Mouse (Mus musculus): Measurements from ENCODE around the gene Fam3a. TPM values are rescaled to one million over a fixed set of nuclear protein-coding genes. Genes with fewer than 3 reads are reported as not detected.
"Not testable (repeated sequence)": the region's sequence is repeated elsewhere in the genome, so short reads cannot be mapped to it uniquely, and the experiment has no call there.

Fam3a gene
- polyA plus RNA-seq, 1 experiment from 2014 or later: 30.5 TPM

- Histone ChIP-seq H3K4me2 (no peak overlapping the region), H3K9me3 (no peaks in the 10 kb centered on the region), H3K4me1 (replicated peaks) (no peaks in the 10 kb centered on the region), H3K27me3 (no peaks in the 10 kb centered on the region), H3K9ac (replicated peaks) (no peak overlapping the region), H3K27ac (no peak overlapping the region), H3K4me3 (replicated peaks) (no peak overlapping the region), H3K36me3 (no peaks in the 10 kb centered on the region)
- no peak for ATAC-seq (ENCODE audit: insufficient number of reproducible peaks, insufficient read depth, low FRiP score, low TSS enrichment, low read depth)
- 85% methylated on average over 3 of the region's 3 CpGs for WGBS
Measured at GRCm38 (mm10) chrX:74400136-74400535, 7.1 kb upstream of the Fam3a start.

- no peak overlapping the region for H3K4me2 ChIP-seq
- H3K9ac ChIP-seq (replicated peaks): no peak overlapping the region
- peaks cover 28% of the 10 kb centered on the region; the same call in 1 of the 2 replicates for H3K36me3 ChIP-seq
- no peak overlapping the region for H3K27ac ChIP-seq
- H3K27me3 ChIP-seq: no peaks in the 10 kb centered on the region
- no peak for ATAC-seq (ENCODE audit: insufficient number of reproducible peaks, insufficient read depth, low FRiP score, low TSS enrichment, low read depth)
- no peaks in the 10 kb centered on the region for H3K4me1 ChIP-seq (replicated peaks)
- H3K4me3 ChIP-seq (replicated peaks): no peak overlapping the region
- no peaks in the 10 kb centered on the region for H3K9me3 ChIP-seq
Measured at GRCm38 (mm10) chrX:74388153-74388552, 4.9 kb downstream of the Fam3a start.

- 81% methylated on average over 2 of the region's 2 CpGs for WGBS
- H3K4me3 ChIP-seq (replicated peaks): no peak overlapping the region
- H3K27ac ChIP-seq: no peak overlapping the region
- no peak overlapping the region for H3K9ac ChIP-seq (replicated peaks)
- no peak overlapping the region for H3K4me2 ChIP-seq
- H3K9me3 ChIP-seq: no peaks in the 10 kb centered on the region
- no peaks in the 10 kb centered on the region for H3K4me1 ChIP-seq (replicated peaks)
- H3K27me3 ChIP-seq: no peaks in the 10 kb centered on the region
- H3K36me3 ChIP-seq: peaks cover 28% of the 10 kb centered on the region; the same call in 1 of the 2 replicates
- no peak for ATAC-seq (ENCODE audit: insufficient number of reproducible peaks, insufficient read depth, low FRiP score, low TSS enrichment, low read depth)
Measured at GRCm38 (mm10) chrX:74384451-74384850, 8.6 kb downstream of the Fam3a start.

GRCm38 (mm10) chrX:74372888-74373549 lies 20.1 kb downstream of the Fam3a start, which contains the start of the genes Ubl4a and Slc10a3:
Ubl4a (minus strand) TSS chrX:74373218.
Slc10a3 (minus strand) TSS chrX:74373349.
- Histone ChIP-seq H3K36me3 (peaks cover 9% of the 10 kb centered on the region; the same call in 1 of the 2 replicates), H3K27me3 (no peaks in the 10 kb centered on the region), H3K4me2 (peak within 1 kb of the TSS; percentile 60), H3K9me3 (no peaks in the 10 kb centered on the region), H3K27ac (no peak within 1 kb of the TSS), H3K4me1 (replicated peaks) (no peaks in the 10 kb centered on the region), H3K4me3 (replicated peaks) (peak within 1 kb of the TSS; percentile 48), H3K9ac (replicated peaks) (peak within 1 kb of the TSS; percentile 50)
- 29% methylated on average over 32 of the region's 32 CpGs for WGBS
- ATAC-seq (ENCODE audit: insufficient number of reproducible peaks, insufficient read depth, low FRiP score, low TSS enrichment, low read depth): peak; percentile 89

GRCm38 (mm10) chrX:74368209-74368909 lies 24.7 kb downstream of the Fam3a start:
- Histone ChIP-seq H3K36me3 (peaks cover 13% of the 10 kb centered on the region; the same call in 1 of the 2 replicates), H3K9ac (replicated peaks) (peak overlapping the region; percentile 73), H3K4me2 (peak overlapping the region; percentile 61), H3K4me3 (replicated peaks) (peak overlapping the region; percentile 59), H3K4me1 (replicated peaks) (peaks cover 5% of the 10 kb centered on the region; the same call in 1 of the 2 replicates), H3K27ac (peak overlapping the region; percentile 74), H3K27me3 (no peaks in the 10 kb centered on the region), H3K9me3 (no peaks in the 10 kb centered on the region)
- peak; percentile 73 for ATAC-seq (ENCODE audit: insufficient number of reproducible peaks, insufficient read depth, low FRiP score, low TSS enrichment, low read depth)
- 14% methylated on average over 47 of the region's 49 CpGs for whole genome bisulfite sequencing

GRCm38 (mm10) chrX:74367512-74367911 lies 25.6 kb downstream of the Fam3a start:
- Histone ChIP-seq H3K9me3 (no peaks in the 10 kb centered on the region), H3K4me2 (peak overlapping the region; percentile 61), H3K27ac (no peak overlapping the region), H3K27me3 (no peaks in the 10 kb centered on the region), H3K4me3 (replicated peaks) (peak overlapping the region; percentile 59), H3K9ac (replicated peaks) (peak overlapping the region; percentile 73), H3K4me1 (replicated peaks) (peaks cover 5% of the 10 kb centered on the region; the same call in 1 of the 2 replicates), H3K36me3 (peaks cover 13% of the 10 kb centered on the region; the same call in 1 of the 2 replicates)
- ATAC-seq (ENCODE audit: insufficient number of reproducible peaks, insufficient read depth, low FRiP score, low TSS enrichment, low read depth): no peak
- 64% methylated on average over 10 of the region's 10 CpGs for WGBS

- 0 out of 2 replicates have a peak, but pooled peaks cover 3% of the 10 kb centered on the region for H3K27me3 ChIP-seq
- no peak overlapping the region for H3K4me3 ChIP-seq (replicated peaks)
- no peak overlapping the region for H3K27ac ChIP-seq
- WGBS: 34% methylated on average over 11 of the region's 11 CpGs
- no peaks in the 10 kb centered on the region for H3K4me1 ChIP-seq (replicated peaks)
- H3K4me2 ChIP-seq: no peak overlapping the region
- H3K9me3 ChIP-seq: no peaks in the 10 kb centered on the region
- ATAC-seq (ENCODE audit: insufficient number of reproducible peaks, insufficient read depth, low FRiP score, low TSS enrichment, low read depth): no peak
- H3K36me3 ChIP-seq: no peaks in the 10 kb centered on the region
- no peak overlapping the region for H3K9ac ChIP-seq (replicated peaks)
Measured at GRCm38 (mm10) chrX:74359171-74359570, 33.9 kb downstream of the Fam3a start.

GRCm38 (mm10) chrX:74357069-74357468 lies 36.0 kb downstream of the Fam3a start:
- not testable (repeated sequence) for H3K27me3 ChIP-seq; H3K9me3 ChIP-seq; H3K27ac ChIP-seq; H3K4me2 ChIP-seq; H3K4me1 ChIP-seq (replicated peaks); ATAC-seq (ENCODE audit: insufficient number of reproducible peaks, insufficient read depth, low FRiP score, low TSS enrichment, low read depth); H3K36me3 ChIP-seq; H3K9ac ChIP-seq (replicated peaks); H3K4me3 ChIP-seq (replicated peaks)
- 83% methylated on average over 3 of the region's 3 CpGs for WGBS

GRCm38 (mm10) chrX:74353467-74353770 lies 39.7 kb downstream of the Fam3a start, which contains the start of gene Lage3:
Lage3 (minus strand) TSS chrX:74353618.
- Histone ChIP-seq H3K27ac (peak within 1 kb of the TSS; percentile 56; the same call in 1 of the 2 replicates), H3K9ac (replicated peaks) (peak within 1 kb of the TSS; percentile 66), H3K9me3 (no peaks in the 10 kb centered on the region), H3K4me1 (replicated peaks) (no peaks in the 10 kb centered on the region), H3K4me3 (replicated peaks) (peak within 1 kb of the TSS; percentile 49), H3K36me3 (no peaks in the 10 kb centered on the region), H3K4me2 (peak within 1 kb of the TSS; percentile 57), H3K27me3 (no peaks in the 10 kb centered on the region)
- ATAC-seq (ENCODE audit: insufficient number of reproducible peaks, insufficient read depth, low FRiP score, low TSS enrichment, low read depth): peak; percentile 31; the same call in 1 of the 2 replicates
- WGBS: 10% methylated on average over 15 of the region's 22 CpGs

- Histone ChIP-seq H3K27ac (peak overlapping the region; percentile 56; the same call in 1 of the 2 replicates), H3K4me2 (peak overlapping the region; percentile 57), H3K4me3 (replicated peaks) (peak overlapping the region; percentile 49), H3K9ac (replicated peaks) (peak overlapping the region; percentile 66), H3K4me1 (replicated peaks) (no peaks in the 10 kb centered on the region), H3K9me3 (no peaks in the 10 kb centered on the region), H3K36me3 (no peaks in the 10 kb centered on the region), H3K27me3 (no peaks in the 10 kb centered on the region)
- ATAC-seq (ENCODE audit: insufficient number of reproducible peaks, insufficient read depth, low FRiP score, low TSS enrichment, low read depth): no peak; the same call in 1 of the 2 replicates
- WGBS: 25% methylated on average over 13 of the region's 13 CpGs
Measured at GRCm38 (mm10) chrX:74352645-74353466, 40.2 kb downstream of the Fam3a start.
